Mouse (Mus musculus): ENCODE results near the gene Olfr345. TPM values are rescaled to one million over a fixed set of nuclear protein-coding genes. Genes with fewer than 3 reads are reported as not detected.

Olfr345 gene
- polyA plus RNA-seq (2012; rRNA removed) = not detected in 2 replicates

DNA sequence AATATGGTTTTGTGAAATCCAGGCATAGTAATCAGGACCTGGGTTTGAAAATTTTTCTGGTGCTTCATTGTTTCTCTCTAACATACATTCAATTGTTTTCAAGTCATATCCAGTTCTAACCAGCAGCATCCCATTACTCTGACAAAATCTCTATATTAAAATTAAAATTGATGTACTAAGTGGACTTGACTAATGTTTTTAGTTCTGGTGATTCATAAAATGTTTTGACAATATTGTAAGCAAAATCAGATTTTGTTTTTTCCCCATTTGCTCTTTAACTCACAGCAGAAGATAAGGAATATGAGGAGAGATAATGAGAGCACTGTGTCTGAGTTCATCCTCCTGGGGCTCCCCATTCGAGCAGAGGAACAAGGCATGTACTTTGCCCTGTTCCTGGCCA, at the start of gene Olfr345:
Gene Olfr345, plus strand, starts transcription at position 301 of the 400 bp plus-strand sequence.

DNA sequence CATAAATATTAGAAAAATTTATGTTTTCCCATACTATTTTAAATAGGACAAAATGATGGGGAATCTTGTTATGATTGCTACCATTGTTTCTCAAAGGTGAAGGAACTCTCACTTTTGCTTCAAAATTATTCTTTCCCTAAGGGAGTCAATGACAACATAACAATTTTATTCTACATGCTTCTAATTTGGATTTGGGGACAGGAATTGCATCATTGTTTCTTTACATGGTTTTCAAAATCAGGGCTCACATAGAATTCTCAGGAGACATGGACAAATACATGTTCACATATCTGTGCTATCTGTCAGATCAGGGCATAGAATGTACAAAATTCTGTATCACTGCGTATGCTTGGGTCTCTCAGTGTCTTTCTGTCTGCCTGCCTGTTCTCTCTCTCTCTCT, 45.6 kb downstream of the Olfr345 start, which contains the start of gene Olfr346:
Gene Olfr346, plus strand, starts transcription at position 301 of the 400 bp plus-strand sequence.

Other genes starting within 250 kb of the Olfr345 start
- not detected in 2 replicates for gene Olfr339, start 221.1 kb upstream of the Olfr345 start, polyA plus RNA-seq (2012; rRNA removed)
- not detected in 2 replicates for gene Olfr340, start 187.5 kb upstream of the Olfr345 start, polyA plus RNA-seq (2012; rRNA removed)
- not detected in 2 replicates for gene Olfr341, start 157.6 kb upstream of the Olfr345 start, polyA plus RNA-seq (2012; rRNA removed)
- not detected in 2 replicates for gene Olfr342, start 115.0 kb upstream of the Olfr345 start, polyA plus RNA-seq (2012; rRNA removed)
- gene Olfr344, start 73.4 kb upstream of the Olfr345 start, polyA plus RNA-seq (2012; rRNA removed) = not detected in 2 replicates
- gene Olfr346, start 45.7 kb downstream of the Olfr345 start, polyA plus RNA-seq (2012; rRNA removed) = not detected in 2 replicates
- not detected in 2 replicates for gene Olfr347, start 91.9 kb downstream of the Olfr345 start, polyA plus RNA-seq (2012; rRNA removed)
- not detected in 2 replicates for gene Olfr348, start 144.2 kb downstream of the Olfr345 start, polyA plus RNA-seq (2012; rRNA removed)
- not detected in 2 replicates for gene Olfr50, start 150.5 kb downstream of the Olfr345 start, polyA plus RNA-seq (2012; rRNA removed)
- not detected in 2 replicates for gene Olfr3, start 177.0 kb downstream of the Olfr345 start, polyA plus RNA-seq (2012; rRNA removed)
- gene Olfr350, start 206.3 kb downstream of the Olfr345 start, polyA plus RNA-seq (2012; rRNA removed) = not detected in 2 replicates
- not detected in 2 replicates for gene Olfr351, start 222.6 kb downstream of the Olfr345 start, polyA plus RNA-seq (2012; rRNA removed)
- not detected in 2 replicates for gene Olfr352, start 228.4 kb downstream of the Olfr345 start, polyA plus RNA-seq (2012; rRNA removed)

Measured in liver, embryonic 14 days (tissue).